In genomic region chr1:162749607-162750006, GRCm38 (mm10) we compare ENCODE assay signal across 20 mouse cellular contexts.
"Had no signal": no experiment of that assay in that cellular context is flagged by ENCODE, and none has a peak within 500 bp of the region (broad histone marks: within the 10 kb centered on the region; RNA-seq: fewer than 3 reads in every experiment).

No protein-coding gene starts in this region.

- H3K36me3 ChIP-seq: limb, embryonic 12.5 days; limb, embryonic 15.5 days; midbrain, embryonic 12.5 days had no signal

- H3K9me3 ChIP-seq: limb, embryonic 12.5 days; limb, embryonic 15.5 days; midbrain, embryonic 12.5 days had no signal

- H3K4me2 ChIP-seq: limb, embryonic 12.5 days; limb, embryonic 15.5 days; liver, embryonic 11.5 days; lung, embryonic 14.5 days; midbrain, embryonic 12.5 days had no signal

- H3K27me3 ChIP-seq: limb, embryonic 12.5 days; limb, embryonic 15.5 days; midbrain, embryonic 12.5 days had no signal

- H3K4me3 ChIP-seq: limb, embryonic 12.5 days; limb, embryonic 15.5 days; midbrain, embryonic 12.5 days had no signal

- ATAC-seq: intestine, embryonic 16.5 days; liver, postnatal 0 days; lung, postnatal 0 days; midbrain, embryonic 16.5 days had no signal

- H3K4me1 ChIP-seq: limb, embryonic 12.5 days; limb, embryonic 15.5 days; midbrain, embryonic 12.5 days had no signal

- DNase-seq: kidney, adult 18-20 months; kidney, adult 9 months; kidney, postnatal 14 days; kidney, postnatal 4 days; left cerebral cortex, postnatal 4 days; liver, postnatal 0 days; lung, embryonic 14.5 days; thymus, adult 2 months; thymus, postnatal 14 days; thymus, postnatal 4 days had no signal

- H3K27ac ChIP-seq: limb, embryonic 12.5 days; limb, embryonic 15.5 days; liver, embryonic 14.5 days; macrophage; midbrain, embryonic 12.5 days; stomach, postnatal 0 days had no signal

- H3K9ac ChIP-seq: limb, embryonic 12.5 days; limb, embryonic 15.5 days; liver, embryonic 14.5 days; liver, postnatal 0 days; lung, embryonic 14.5 days; midbrain, embryonic 12.5 days had no signal
